Mouse (Mus musculus) myocyte (in vitro differentiated cells): ENCODE measurements around the gene Fancd2. TPM values are rescaled to one million over a fixed set of nuclear protein-coding genes. Genes with fewer than 3 reads are reported as not detected.
A peak's percentile ranks its signal among the peaks of the same experiment; 100 is the strongest.

ENCODE experiments used
- H3K27me3 ChIP-seq: one replicate; pipeline ENCODE4 v1.6.1; 2011; ENCODE audit not compliant: control insufficient read depth, insufficient read depth, insufficient read length
- H3K36me3 ChIP-seq: one replicate; pipeline ENCODE4 v1.6.1; 2011; ENCODE audit not compliant: control insufficient read depth, insufficient read depth
- H3K4me2 ChIP-seq: one replicate; pipeline ENCODE4 v1.6.1; 2011; ENCODE audit warnings: low read depth, control low read depth
- H3K4me3 ChIP-seq: one replicate; pipeline ENCODE4 v1.5.1; 2011; ENCODE audit warnings: mild to moderate bottlenecking, control low read depth, moderate library complexity
- H3K79me2 ChIP-seq: one replicate; pipeline ENCODE4 v1.6.1; 2011; ENCODE audit not compliant: control insufficient read depth, insufficient read depth
- H3ac ChIP-seq: one replicate; pipeline ENCODE4 v1.6.1; 2011; ENCODE audit not compliant: control insufficient read depth, insufficient read length
- CEBPB ChIP-seq: IDR thresholded peaks from 2 replicates; pipeline ENCODE4 v1.6.1; 2011; ENCODE audit warnings: mild to moderate bottlenecking, moderate library complexity; ENCODE audit not compliant: poor library complexity, insufficient read depth, severe bottlenecking
- E2F4 ChIP-seq: IDR thresholded peaks from one replicate; pipeline ENCODE4 v1.6.1; 2011; ENCODE audit warnings: mild to moderate bottlenecking, control low read depth, moderate library complexity; ENCODE audit not compliant: insufficient read depth
- MAX ChIP-seq: IDR thresholded peaks from one replicate; pipeline ENCODE4 v1.6.1; 2011; ENCODE audit warnings: low read depth, mild to moderate bottlenecking, control low read depth
- MYOD1 ChIP-seq, 3 experiments: IDR thresholded peaks; one replicate each; pipeline ENCODE4 v1.6.1; 2011; ENCODE audit warnings: control low read depth in 2 of 3, low read depth in 2 of 3, mild to moderate bottlenecking in 2 of 3, moderate library complexity in 1 of 3; ENCODE audit not compliant: insufficient read length in 2 of 3, control insufficient read depth in 1 of 3
- MYOG ChIP-seq, 3 experiments: IDR thresholded peaks; one replicate each; pipeline ENCODE4 v1.6.1; 2011; ENCODE audit warnings: control low read depth in 2 of 3, low read depth in 2 of 3, mild to moderate bottlenecking in 2 of 3; ENCODE audit not compliant: insufficient read length in 2 of 3, control insufficient read depth in 1 of 3, insufficient read depth in 1 of 3
- POLR2A ChIP-seq: IDR thresholded peaks from one replicate; pipeline ENCODE4 v1.6.1; 2011; ENCODE audit warnings: low read depth, mild to moderate bottlenecking, control low read depth, moderate library complexity; ENCODE audit not compliant: insufficient read length
- POLR2AphosphoS2 ChIP-seq: IDR thresholded peaks from one replicate; pipeline ENCODE4 v1.6.1; 2011; ENCODE audit warnings: low read depth, control low read depth; ENCODE audit not compliant: insufficient read length
- REST ChIP-seq: IDR thresholded peaks from one replicate; pipeline ENCODE4 v1.6.1; 2011; ENCODE audit warnings: mild to moderate bottlenecking, control low read depth, moderate library complexity; ENCODE audit not compliant: insufficient read depth, insufficient read length
- SRF ChIP-seq: IDR thresholded peaks from one replicate; pipeline ENCODE4 v1.6.1; 2011; ENCODE audit warnings: low read depth; ENCODE audit not compliant: control insufficient read depth, insufficient read length
- TCF12 ChIP-seq: IDR thresholded peaks from one replicate; pipeline ENCODE4 v1.6.1; 2011; ENCODE audit warnings: mild to moderate bottlenecking, control low read depth; ENCODE audit not compliant: poor library complexity, insufficient read depth, severe bottlenecking
- TCF3 ChIP-seq: IDR thresholded peaks from one replicate; pipeline ENCODE4 v1.6.1; 2011; ENCODE audit warnings: low read depth, control low read depth; ENCODE audit not compliant: insufficient read length
- USF1 ChIP-seq: IDR thresholded peaks from one replicate; pipeline ENCODE4 v1.6.1; 2011; ENCODE audit warnings: low read depth, mild to moderate bottlenecking, control low read depth, moderate library complexity
- polyA plus RNA-seq: library from polyadenylated mRNA; unstranded; fragments of >200 nt; fragmentation: generic; extraction: Trizol; gene quantifications from one replicate; pipeline ENCODE4 v1.2.1, GENCODE M21; 2012; ENCODE audit warnings: missing spikeins

The Fancd2 gene
- polyA plus RNA-seq, 1 experiment, result 2.3 TPM

GRCm38 (mm10) chr6:113487125-113487576 is 44.3 kb upstream of the Fancd2 start:
- peak; percentile 25 to 89 (median 58) for TF ChIP-seq MYOG (IDR thresholded peaks at IDR 0.05; ENCODE audit: control insufficient read depth in 1 of 3, insufficient read depth in 1 of 3, insufficient read length in 2 of 3, low read depth in 2 of 3)
- TF ChIP-seq CEBPB, result peak; percentile 94
- peak; percentile 80 for TF ChIP-seq TCF12
- TF ChIP-seq E2F4, result no peak
- peak; percentile 22 to 89 (median 89) for TF ChIP-seq MYOD1 (IDR thresholded peaks at IDR 0.05; ENCODE audit: control insufficient read depth in 1 of 3, insufficient read length in 2 of 3, low read depth in 2 of 3)
- Histone ChIP-seq H3K27me3 (no peaks in the 10 kb centered on the region), H3K4me2 (peak overlapping the region; percentile 64), H3K4me3 (no peak overlapping the region), H3ac (no peak overlapping the region), H3K79me2 (no peaks in the 10 kb centered on the region), H3K36me3 (no peaks in the 10 kb centered on the region)

- Histone ChIP-seq H3K4me3 (no peak overlapping the region), H3K27me3 (no peaks in the 10 kb centered on the region), H3ac (no peak overlapping the region), H3K79me2 (no peaks in the 10 kb centered on the region), H3K4me2 (no peak overlapping the region), H3K36me3 (no peaks in the 10 kb centered on the region)
- TF ChIP-seq SRF, result no peak
- no peak for TF ChIP-seq MYOD1 (IDR thresholded peaks at IDR 0.05; ENCODE audit: control insufficient read depth in 1 of 3, insufficient read length in 2 of 3, low read depth in 2 of 3)
Measured at GRCm38 (mm10) chr6:113489410-113489809, 42.1 kb upstream of the Fancd2 start.

GRCm38 (mm10) chr6:113492101-113492864 is 39.2 kb upstream of the Fancd2 start:
- Histone ChIP-seq H3K4me3 (no peak overlapping the region), H3ac (no peak overlapping the region), H3K36me3 (no peaks in the 10 kb centered on the region), H3K4me2 (no peak overlapping the region), H3K27me3 (no peaks in the 10 kb centered on the region), H3K79me2 (no peaks in the 10 kb centered on the region)
- no peak for TF ChIP-seq USF1

GRCm38 (mm10) chr6:113494258-113494788 is 37.2 kb upstream of the Fancd2 start:
- no peak overlapping the region for H3K4me3 ChIP-seq

GRCm38 (mm10) chr6:113495071-113495675 is 36.3 kb upstream of the Fancd2 start:
- TF ChIP-seq MYOD1 (IDR thresholded peaks at IDR 0.05; ENCODE audit: control insufficient read depth in 1 of 3, insufficient read length in 2 of 3, low read depth in 2 of 3) (no peak), POLR2AphosphoS2 (peak; percentile 39)
- no peaks in the 10 kb centered on the region for H3K27me3 ChIP-seq
- H3K36me3 ChIP-seq, result no peaks in the 10 kb centered on the region
- H3K4me3 ChIP-seq, result no peak overlapping the region
- no peaks in the 10 kb centered on the region for H3K79me2 ChIP-seq
- H3ac ChIP-seq, result no peak overlapping the region
- no peak overlapping the region for H3K4me2 ChIP-seq

More at GRCm38 (mm10) chr6:113494258-113494788, 37.2 kb upstream of the Fancd2 start:
- Histone ChIP-seq H3K36me3 (no peaks in the 10 kb centered on the region), H3K79me2 (no peaks in the 10 kb centered on the region), H3K4me2 (no peak overlapping the region), H3K27me3 (no peaks in the 10 kb centered on the region), H3ac (no peak overlapping the region)
- TF ChIP-seq POLR2A (no peak), MYOG (IDR thresholded peaks at IDR 0.05; ENCODE audit: control insufficient read depth in 1 of 3, insufficient read depth in 1 of 3, insufficient read length in 2 of 3, low read depth in 2 of 3) (peak in 1 of 3 experiments; percentile 7), MYOD1 (IDR thresholded peaks at IDR 0.05; ENCODE audit: control insufficient read depth in 1 of 3, insufficient read length in 2 of 3, low read depth in 2 of 3) (peak in 2 of 3 experiments; percentile 6 to 26), REST (no peak), POLR2AphosphoS2 (peak; percentile 51)

GRCm38 (mm10) chr6:113499346-113499745 is 32.1 kb upstream of the Fancd2 start:
- Histone ChIP-seq H3K36me3 (no peaks in the 10 kb centered on the region), H3K4me3 (no peak overlapping the region), H3K4me2 (no peak overlapping the region), H3ac (no peak overlapping the region), H3K27me3 (no peaks in the 10 kb centered on the region), H3K79me2 (no peaks in the 10 kb centered on the region)
- TF ChIP-seq SRF (no peak), MYOD1 (IDR thresholded peaks at IDR 0.05; ENCODE audit: control insufficient read depth in 1 of 3, insufficient read length in 2 of 3, low read depth in 2 of 3) (no peak), CEBPB (no peak), POLR2AphosphoS2 (no peak), USF1 (no peak), E2F4 (no peak), REST (no peak), MYOG (IDR thresholded peaks at IDR 0.05; ENCODE audit: control insufficient read depth in 1 of 3, insufficient read depth in 1 of 3, insufficient read length in 2 of 3, low read depth in 2 of 3) (no peak), TCF12 (no peak), TCF3 (no peak), MAX (no peak), POLR2A (no peak)
